Mouse (Mus musculus) myocyte (in vitro differentiated cells): ENCODE data around the gene D130043K22Rik.

ENCODE experiments used
- E2F4 ChIP-seq: IDR thresholded peaks from one replicate; pipeline ENCODE4 v1.6.1; 2011; ENCODE audit warnings: mild to moderate bottlenecking, control low read depth, moderate library complexity; ENCODE audit not compliant: insufficient read depth
- POLR2A ChIP-seq: IDR thresholded peaks from one replicate; pipeline ENCODE4 v1.6.1; 2011; ENCODE audit warnings: low read depth, mild to moderate bottlenecking, control low read depth, moderate library complexity; ENCODE audit not compliant: insufficient read length

DNA sequence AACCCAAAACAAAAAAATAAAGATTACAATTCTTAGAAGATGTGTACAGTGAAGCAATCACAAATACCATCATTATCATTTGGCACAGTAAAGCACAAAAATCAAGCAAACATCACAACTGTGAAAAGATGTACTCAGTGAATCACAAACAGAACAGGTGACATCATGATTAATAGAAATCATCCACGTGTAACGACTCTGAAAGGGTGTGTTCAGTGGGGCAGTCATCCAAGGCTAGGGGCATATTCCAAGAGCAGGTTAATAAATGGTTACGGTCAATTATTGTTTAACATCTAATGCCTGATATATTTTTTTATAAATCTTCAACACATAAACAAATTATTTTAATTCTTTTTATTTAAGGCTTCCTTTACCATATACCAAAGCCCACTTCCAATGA lies 47.6 kb downstream of the D130043K22Rik start:
- TF ChIP-seq E2F4 (no peak), POLR2A (no peak)
